Mouse (Mus musculus) kidney, adult 9 months (tissue): ENCODE measurements around the gene Tspan18.

Experiments
- DNase-seq: peaks from one replicate; pipeline ENCODE4 v3.0.0; 2022

Gene Tspan18

DNA sequence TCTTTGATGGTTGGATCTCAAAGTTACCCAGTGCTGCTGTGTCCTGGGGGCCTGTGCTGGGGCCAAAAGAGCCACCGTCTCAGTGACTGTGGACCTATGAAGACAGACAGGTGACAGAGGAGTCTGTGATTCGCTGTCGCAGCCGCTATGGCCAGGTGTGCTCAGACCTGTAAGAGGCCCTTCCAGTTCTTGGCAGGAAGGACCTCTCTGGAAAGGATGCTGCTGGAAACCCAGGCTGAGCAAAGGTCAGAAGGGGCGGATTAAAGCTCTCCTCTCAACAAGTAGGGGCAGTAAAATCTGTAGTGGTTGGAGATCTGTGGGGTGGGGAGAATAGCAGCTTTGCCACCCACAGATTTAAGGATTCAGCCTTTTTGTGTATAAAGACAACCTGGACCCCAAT is 154.7 kb downstream of the Tspan18 start:
- no peak for DNase-seq

DNA sequence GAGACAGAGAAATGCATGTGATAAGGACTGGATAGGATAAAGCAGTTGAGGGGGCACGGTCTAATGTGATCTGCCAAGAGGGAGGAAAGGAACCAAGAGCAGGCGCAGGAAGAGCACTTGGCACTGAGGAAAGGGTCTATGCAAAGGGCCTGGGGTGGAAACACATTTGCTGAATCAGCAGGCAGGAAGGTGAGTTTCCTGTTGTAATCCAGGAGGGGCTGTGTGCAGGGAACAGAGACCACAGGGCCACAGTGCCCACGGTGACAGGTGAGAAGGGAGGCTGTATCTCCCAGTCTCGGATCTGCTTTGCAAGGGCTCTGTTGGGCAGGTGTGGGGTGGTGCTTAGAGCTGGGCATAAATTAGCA is 156.0 kb downstream of the Tspan18 start:
- DNase-seq, result no peak

DNA sequence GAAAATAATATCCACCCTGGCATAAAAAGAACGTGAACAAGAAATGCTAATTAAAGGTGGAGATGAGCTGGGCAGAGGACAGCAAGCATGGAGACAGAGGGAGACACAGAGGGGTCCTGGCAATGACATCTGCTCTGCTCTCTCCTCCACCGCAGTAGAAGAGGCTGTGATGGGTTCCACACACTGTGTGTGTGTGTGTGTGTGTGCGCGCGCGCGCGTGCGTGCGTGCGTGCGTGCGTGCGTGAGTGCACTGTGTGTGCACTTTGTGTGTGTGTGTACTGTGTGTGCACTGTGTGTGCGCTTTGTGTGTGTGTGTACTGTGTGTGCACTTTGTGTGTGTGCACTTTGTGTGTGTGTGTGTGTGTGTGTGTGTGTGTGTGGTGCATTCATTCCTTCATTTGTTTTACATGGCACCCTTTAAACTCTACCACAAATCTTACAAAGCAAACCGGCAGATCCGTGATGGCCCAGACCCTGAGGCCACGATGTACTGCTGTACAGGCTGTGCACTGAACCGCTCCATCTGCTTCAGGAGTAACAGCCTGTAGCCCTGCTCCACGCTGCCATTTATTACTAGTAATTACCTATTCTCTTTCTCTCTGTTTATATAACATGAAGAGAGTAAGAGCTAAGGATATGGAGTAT is 156.5 kb downstream of the Tspan18 start:
- no peak for DNase-seq

DNA sequence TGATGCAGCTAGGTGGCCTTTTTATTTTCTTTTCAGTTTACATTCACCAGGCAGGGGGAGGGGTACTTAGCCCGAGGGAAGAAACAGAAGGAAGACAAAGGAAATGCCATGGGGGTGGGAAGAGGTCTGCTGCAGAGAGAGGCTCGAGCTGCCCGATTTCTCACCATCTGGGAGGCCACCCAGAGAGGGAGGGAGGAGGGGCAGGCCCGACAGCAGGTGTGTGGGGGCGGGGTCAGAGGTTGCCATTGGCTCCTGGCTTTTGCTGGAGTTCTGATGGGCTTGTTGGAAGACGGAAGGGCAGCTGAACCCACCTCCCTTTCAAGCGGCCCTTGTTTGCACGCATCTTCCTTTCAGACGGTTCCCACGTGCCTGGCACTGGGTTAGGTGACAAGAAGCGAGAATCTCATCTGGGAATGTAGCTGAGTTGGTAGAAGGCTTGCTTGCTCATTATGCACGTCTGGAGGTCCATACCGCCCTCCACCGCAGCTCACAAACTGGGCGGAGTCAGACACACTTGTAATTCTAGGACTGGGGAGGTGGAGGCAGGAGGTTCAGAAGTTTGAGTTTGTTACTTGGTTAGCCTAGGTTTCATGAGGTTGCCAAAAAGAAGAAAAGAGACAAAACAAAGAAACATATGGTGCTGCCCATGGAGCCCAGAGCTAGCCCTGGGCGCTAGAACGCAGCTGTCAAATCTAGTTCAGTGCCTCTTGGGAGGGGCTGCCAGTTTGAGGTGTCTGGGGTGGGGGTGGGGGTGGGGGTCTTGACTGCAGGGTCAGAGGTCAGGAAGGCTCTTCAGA is 157.2 kb downstream of the Tspan18 start:
- no peak for DNase-seq

DNA sequence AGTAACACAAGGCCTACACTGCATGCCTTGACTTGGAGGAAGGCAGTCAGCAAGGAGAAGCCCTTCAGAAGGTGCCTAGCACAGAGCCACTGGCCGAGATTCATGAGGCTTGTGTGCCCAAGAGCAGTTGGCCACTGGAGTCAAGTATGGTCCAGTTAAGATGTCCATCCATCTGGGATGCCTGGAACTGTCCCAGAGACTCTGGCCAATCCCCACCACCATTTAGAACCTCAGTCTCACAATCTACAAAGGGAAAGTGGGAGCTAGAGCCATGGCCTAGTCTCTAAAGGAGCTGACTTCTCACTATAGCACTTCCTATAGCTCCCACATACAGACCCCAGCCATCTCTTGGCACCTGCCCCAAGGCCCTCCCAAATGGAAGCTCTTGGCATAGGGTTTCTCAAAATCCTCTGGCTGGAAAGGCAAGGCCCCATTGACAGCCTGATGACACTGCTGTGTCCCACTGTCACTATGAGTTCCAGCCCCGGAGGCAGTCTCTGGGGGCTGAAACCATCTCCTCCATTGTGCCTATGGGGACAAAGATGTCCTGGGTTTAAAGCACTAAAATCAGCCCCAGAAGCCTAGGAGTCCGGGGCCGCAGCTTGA is 158.0 kb downstream of the Tspan18 start:
- DNase-seq, result no peak

DNA sequence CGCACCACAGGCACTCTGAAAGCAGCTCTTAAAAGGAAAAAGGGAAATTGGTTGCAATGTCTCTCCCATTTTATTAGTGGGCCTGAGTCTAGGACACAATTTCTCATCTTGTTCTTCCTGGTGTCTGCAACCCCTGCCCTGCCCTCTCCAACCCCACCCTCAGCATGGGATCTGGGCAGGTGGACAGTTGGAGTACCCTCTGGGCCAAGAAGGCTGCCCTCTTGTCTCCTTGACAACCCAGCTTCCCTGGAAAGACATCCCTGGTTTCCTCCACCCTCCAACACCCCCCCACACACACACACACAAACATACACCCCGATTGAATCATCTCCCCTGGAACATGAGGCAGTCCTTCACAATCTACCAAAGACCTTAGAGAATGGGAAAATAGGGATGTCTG is 158.6 kb downstream of the Tspan18 start:
- no peak for DNase-seq

DNA sequence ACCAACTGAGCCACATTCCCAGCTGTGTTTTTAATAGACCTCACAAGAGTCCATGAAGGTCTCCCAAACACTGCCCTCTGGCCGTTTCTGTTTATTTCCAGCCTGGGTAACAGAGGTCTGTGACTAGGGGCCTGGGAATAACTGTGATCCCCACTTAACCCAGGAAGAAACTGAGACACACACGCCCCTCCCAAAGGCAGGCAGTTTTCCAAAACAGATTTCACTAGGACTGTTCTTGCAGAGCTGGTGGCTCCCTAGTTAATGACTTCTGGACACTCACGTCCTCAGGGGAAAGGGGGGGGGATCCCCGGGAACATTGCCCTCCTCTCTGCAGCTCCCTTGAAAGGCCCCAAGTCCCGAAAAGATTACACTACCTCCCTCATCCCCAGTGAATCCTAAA is 159.0 kb downstream of the Tspan18 start:
- peak; percentile 36 for DNase-seq

DNA sequence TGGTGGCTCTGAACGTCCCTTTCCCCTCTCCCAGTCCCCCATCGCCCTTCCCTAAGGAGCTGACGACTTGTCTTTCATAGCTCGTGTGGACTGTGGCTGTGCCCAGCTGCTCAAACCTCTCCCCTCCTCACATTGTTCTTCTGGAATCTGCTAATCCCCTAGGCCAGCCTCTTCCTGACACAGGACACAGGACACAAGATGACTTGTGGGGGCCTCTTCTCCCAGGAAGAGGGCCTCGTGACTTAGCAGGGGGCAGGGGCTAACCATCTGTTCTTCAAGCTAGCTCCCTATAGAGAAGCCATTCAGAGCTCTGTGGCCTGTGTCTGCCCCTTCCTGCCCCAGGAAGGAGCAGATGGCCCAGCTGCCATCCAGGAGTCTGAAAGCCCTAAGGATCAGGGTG is 160.1 kb downstream of the Tspan18 start:
- no peak for DNase-seq

DNA sequence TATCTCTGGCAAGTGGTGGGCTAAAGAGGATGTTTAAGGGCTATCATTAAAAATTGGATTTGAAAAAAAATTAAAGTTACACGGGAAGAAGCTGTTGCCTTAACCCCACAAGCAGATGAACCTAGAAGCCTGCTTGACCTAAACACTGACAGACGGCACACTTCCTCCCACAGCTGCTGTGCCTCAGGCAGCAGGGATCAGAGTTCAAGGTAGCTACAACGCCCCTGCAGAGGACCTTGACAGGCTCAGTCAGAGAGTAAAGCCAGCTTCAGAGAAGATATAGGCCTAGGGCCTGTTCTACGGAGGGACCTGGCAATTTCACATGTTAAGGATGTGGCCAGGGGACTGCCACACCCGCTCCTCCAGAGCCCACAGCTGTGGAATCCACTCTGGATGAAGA is 161.8 kb downstream of the Tspan18 start:
- DNase-seq, result no peak

DNA sequence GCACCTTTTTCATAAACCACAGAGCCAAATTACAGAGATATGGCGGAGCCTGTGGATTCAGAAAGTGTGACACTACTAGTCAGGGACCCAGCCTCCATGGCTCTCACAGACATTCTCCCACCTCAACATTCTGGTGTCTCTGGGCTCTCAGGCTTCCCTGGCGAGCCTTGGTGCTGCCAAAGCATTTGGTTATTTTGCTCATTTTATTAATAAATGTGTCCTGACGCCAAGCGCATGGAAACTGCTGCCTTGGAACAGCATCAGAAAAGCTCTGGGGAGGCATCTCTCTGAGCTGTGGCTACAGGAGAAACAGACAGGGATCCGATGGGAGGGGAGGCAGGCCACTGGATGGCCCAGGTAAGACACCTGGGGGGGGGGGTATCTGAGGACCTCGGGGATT is 162.4 kb downstream of the Tspan18 start:
- DNase-seq, result no peak

DNA sequence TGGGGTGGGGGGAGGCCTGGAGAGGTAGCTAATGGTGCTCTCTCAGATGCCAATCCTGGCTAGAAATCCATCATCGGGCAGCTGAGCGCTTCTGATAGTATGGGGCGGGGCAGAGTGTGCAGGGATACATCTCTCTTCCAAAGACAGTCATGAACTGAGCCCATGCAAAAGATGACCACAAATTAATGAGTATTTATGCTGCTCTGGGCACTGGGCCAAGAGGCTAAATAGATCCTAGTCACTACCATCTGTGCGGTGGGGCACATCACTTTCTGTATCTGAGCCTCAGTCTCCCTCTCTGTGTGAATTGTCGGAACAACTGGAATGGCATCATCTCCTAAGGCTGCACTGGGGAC is 163.5 kb downstream of the Tspan18 start:
- no peak for DNase-seq

DNA sequence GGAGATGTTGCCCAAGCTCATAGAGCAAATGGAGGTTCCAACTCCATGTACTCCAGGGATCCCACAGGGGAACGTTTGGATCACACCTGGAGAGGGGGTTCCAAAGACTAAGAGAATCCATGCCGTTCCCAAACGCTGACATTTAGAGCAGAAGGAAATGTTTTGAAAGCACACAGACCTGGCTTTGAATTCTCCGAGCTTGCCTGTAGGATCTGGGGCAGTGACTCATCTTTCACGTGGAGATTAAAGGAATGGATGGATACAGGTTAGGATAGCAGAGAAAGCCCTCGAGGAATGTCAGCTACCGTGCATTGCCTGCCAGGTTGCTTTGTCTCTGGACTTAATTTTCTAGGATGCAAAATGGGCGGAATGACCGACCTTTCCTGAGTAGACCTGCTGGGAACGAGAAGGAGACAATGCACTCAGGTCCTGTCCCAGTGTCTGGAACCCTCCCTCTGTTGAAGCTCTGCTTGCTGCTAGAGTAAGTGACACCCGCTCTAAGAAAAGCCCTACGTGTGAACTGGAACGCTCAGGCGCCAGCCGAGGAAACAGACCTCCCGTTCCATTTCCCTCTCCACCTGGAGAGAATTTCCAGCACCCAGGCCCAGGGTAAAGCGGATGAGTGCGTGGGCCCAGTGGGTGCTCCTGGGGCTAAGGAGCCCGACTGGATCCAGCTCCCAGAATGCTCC is 164.0 kb downstream of the Tspan18 start:
- DNase-seq, result no peak

DNA sequence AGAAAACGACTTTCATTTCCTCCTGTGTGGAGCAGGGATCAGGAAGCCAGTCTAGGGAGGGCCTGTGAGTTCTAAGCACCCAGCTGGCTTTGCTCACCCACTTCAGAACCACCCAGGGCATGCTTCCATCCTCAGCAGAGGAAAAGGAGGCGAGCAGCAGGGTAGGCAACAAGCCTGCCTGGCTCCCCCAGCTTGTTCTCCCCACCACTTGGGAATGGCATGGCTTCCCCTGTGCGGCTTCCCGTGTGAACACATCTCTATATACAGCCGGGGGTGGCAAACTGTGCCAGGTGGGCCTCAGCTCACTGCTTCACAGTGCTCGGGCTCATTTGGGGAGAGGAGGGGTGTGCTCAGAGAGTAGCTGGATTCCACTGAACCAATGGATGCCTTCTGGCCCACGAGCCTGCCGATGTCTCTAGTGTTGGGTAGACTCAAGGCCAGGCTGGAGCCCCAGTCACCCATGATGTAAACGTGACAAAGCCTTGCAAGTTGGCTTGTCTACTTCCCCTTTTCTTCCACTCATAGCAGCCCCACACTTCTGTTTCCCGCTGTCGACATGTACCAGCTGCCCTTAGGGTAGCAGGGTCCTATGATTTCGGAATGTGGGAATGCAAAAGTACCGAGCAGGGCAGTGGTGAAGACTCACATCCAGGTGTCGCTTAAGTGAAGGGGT is 167.4 kb downstream of the Tspan18 start:
- DNase-seq, result no peak

DNA sequence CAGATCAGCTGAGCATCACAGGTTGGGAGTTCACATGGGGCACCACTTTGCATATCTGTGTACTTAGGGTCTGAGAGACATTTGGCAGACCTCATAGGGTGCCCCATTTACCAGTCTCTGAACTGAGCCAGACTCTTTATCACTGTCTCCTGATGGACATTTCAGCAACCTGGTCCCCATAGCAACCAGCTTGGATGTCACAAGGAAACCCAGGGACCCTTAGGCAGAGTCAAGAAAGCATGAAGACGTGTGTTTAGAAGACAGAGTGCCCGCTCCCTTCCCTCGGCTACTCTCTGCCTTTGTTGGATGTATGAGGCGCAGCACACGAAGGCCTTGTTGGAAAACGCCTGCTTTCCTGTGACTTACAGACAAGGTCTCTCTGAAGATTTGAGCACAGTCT is 168.0 kb downstream of the Tspan18 start:
- DNase-seq, result no peak

DNA sequence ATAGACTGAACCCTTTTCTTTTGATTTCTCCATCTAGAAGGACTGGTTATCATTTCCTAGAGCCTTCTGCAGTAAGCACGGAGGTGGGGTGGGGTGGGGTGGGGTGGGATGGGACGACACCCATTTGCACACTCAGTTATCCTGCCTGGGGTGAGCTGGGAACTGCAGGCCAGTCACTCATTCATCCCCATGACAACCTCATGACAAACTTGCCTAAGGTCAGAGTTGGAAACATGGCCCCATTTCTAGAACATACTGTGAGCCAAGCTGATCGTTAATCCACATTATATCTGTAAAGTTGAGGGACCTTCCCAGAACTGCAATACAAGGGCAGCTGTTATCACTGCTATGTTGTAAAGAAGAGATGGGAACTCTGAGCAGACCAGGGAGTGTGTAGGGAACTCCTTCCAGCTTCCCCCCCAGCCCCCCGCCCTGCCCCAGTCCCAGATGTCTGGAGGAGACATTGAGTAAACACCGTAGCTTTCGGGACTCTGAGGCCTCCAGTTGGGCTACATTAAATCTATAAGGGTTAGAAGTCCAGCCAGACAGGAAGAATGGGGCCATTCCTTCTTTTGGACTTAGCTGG is 170.5 kb downstream of the Tspan18 start:
- DNase-seq, result no peak

DNA sequence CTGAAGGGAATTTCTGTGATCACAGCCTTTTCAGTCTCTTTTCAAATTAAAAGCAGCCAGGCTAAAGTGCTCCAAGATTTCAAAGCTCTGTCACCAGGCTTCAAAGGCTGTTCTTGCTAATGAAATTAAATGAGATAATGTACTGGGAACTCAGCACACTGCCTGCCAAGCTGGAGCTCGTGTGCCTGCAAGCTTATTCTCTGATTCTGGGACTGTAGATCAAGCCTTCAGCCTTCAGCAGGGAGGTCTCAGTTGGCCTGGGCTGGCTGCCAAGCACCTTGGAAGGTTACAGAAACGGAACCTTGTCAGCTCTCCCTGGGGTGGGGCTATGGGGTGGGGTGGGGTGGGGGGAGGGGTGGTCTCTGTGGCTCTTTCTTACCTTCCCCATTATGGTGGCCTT is 171.0 kb downstream of the Tspan18 start:
- no peak for DNase-seq

DNA sequence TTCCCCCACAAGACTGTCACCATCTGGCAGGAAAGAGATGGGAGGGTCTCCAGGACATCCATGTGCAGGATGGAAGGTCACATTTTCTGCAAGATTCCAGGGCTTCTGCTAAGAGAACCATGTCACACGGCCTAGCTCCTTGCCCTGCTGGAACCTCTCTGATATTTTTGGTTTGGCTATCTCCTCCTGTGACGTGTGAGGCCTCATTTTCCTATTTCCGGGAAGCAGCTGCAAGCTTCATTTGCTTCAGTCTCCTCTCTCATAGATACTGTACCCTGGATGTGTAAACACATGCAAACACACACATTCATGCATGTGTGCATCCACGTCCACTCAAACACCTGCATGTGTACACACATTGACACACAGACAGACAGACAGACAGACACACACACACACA is 171.5 kb downstream of the Tspan18 start:
- peak; percentile 39 for DNase-seq

DNA sequence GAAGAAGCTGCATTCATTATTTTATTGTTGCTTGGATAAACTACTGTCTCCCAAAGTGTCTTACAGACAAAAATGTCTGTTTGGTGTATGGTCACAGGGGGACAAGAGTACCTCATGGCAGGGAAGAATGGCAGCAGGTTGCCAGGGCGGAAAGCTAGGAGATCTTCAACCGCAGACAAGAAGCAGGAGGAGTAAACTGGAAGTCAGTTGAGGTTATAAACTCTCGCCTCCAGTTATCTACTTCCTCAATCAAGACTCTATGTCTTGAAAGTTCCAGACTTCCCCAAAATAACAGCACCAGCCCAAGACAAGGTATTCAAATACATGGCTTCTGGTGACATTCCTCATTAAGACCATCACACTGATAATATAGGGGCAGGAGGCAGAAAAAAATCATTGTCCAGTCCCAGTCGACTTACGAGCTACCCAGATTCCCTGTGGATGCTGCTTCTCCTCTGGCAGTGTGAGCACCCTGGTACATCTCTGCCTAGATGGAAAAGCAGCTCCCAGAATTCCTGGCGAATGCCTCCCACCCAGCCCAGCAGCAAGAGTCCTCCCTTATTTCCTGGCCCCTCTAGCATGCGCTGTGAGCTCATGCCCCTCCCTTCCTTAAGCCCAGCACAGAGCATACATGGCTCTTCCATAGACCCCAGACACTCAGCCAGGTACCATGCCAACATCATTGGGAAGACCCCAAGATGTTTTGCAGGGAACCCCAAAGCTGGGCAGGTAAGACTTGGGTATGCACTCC is 172.2 kb downstream of the Tspan18 start:
- no peak for DNase-seq

DNA sequence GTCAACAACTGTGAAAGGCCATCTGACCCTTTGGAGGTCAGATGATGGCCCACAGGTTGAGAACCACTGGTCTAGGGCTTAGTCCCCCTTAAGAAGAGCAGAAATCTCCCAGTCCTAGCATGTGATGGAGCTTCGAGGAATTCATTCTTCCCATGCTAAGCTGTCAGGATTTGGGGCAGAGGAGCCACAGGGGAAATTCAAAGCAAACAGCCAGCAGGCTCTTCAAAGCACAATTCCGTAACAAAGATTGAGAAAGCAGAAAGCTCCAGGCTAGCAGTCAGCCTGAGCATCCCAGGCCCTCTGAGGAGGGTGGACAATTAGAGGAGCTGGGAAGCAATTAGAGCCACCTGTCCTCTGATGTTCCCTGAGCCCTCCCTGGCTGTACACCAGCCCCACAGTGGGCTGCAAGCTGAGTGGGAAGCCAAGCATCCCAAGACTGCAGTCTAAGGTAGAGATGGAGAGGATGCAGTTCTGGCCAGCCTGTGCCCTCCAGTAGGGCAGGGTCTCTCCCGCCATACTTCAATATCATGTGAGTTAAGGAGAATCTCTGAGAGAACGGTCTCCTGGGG is 173.8 kb downstream of the Tspan18 start:
- no peak for DNase-seq

DNA sequence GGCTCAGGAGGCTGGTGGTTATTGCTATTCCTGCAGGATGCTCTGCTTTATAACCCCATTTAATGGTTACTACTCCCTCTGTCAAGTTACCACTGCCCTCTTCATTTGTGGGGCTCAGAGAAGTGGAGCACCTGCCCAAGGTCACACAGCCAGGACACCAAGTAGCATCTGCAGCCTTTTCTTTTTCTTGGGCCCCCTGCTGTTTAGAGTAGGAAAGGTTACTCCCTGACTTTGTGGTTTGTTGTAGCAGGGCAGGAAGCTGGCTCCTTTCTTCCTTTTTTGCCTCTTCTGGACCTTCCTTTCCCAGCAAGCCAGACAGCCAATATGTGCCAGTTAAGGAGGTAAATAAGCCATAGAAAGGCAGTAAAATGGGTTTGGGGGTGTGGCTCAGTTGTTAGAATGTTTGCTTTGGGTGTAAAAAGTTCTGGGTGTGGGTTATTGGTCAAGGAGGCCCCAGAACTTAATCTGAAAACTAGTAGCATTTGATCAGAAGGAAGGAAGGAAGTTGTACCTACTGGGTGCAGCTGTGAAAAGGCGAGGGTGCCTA is 179.7 kb downstream of the Tspan18 start:
- no peak for DNase-seq

DNA sequence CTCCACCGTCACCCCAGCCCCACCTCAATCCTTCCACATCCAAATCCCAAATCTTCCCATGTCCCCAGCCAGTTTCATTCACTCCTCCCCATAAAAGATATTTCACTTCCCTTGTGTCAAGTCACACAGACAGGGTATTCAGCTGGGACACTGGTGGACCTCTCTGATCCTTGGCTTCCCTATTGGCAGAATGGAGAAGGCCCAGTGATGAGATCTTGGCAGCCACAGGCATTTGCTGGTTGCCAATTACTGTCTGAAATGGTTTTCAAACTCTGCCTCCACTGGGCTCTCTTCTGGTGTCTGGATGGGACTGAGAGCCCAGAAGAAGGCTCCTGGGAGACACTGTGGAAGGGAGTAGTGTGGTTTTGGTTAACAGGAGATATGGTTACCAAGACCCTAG is 180.5 kb downstream of the Tspan18 start:
- DNase-seq, result no peak
